8 mouse cellular contexts compared by ENCODE assay signal in the genomic region with DNA sequence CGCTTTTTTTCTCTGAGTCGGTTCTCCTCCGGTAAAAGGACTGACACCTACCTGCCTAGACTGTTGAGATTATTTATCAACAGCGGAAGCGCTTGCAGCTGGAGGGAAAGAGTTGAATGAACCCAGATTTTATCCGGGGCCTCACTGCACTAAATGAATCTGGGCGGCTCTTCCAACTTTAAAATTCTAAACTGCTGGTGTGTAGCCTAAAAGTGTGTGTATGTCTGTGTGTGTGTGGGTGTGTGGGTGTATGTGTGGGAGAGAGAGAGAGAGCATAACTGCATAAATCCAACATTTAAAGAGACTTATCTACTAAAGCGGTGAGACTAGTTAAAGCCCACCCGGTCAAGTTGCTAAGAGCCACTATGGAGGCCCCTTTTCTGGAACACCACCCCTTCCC. TPM values are rescaled to one million over a fixed set of nuclear protein-coding genes. Genes with fewer than 3 reads are reported as not detected.
DNase-seq lines count a peak whose midpoint lies in the region; ATAC-seq and TF ChIP-seq lines count a peak whose summit lies in the region.

No protein-coding gene starts in this region.

- peak overlapping the region; percentile 63; the same call in 1 of the 2 replicates for H3K27ac ChIP-seq in kidney, postnatal 0 days
- peak overlapping the region; percentile 83 for H3K27ac ChIP-seq in brown adipose tissue, adult 24 weeks (replicated peaks; ENCODE audit: low read depth, low read length)
- H3K27ac ChIP-seq in hindbrain, embryonic 12.5 days: peak overlapping the region; percentile 64
- 0 out of 2 replicates have a peak overlapping the region, but pooled peaks have one; percentile 21 for H3K27ac ChIP-seq in midbrain, embryonic 12.5 days (replicated peaks)

- no peaks in the 10 kb centered on the region for H3K36me3 ChIP-seq in kidney, postnatal 0 days (ENCODE audit: insufficient read depth, low read length)
- peaks cover 7% of the 10 kb centered on the region; the same call in 1 of the 2 replicates for H3K36me3 ChIP-seq in hindbrain, embryonic 12.5 days
- H3K36me3 ChIP-seq in midbrain, embryonic 12.5 days: peaks cover 10% of the 10 kb centered on the region; the same call in 1 of the 2 replicates

- WGBS in kidney, postnatal 0 days: 20% methylated on average over 9 of the region's 9 CpGs
- WGBS in hindbrain, embryonic 12.5 days: 27% methylated on average over 9 of the region's 9 CpGs
- WGBS in midbrain, embryonic 12.5 days: 28% methylated on average over 9 of the region's 9 CpGs

- no peaks in the 10 kb centered on the region for H3K9me3 ChIP-seq in kidney, postnatal 0 days (replicated peaks; ENCODE audit: low read length)
- H3K9me3 ChIP-seq in hindbrain, embryonic 12.5 days (replicated peaks): no peaks in the 10 kb centered on the region
- no peaks in the 10 kb centered on the region for H3K9me3 ChIP-seq in midbrain, embryonic 12.5 days

- peak overlapping the region; percentile 63 for H3K9ac ChIP-seq in kidney, postnatal 0 days (ENCODE audit: low read depth, low read length)
- H3K9ac ChIP-seq in hindbrain, embryonic 12.5 days: peak overlapping the region; percentile 67
- H3K9ac ChIP-seq in midbrain, embryonic 12.5 days (replicated peaks): peak overlapping the region; percentile 55

- ATAC-seq in kidney, postnatal 0 days (replicated peaks; ENCODE audit: low FRiP score, low read depth): no peak
- no peak for ATAC-seq in hindbrain, embryonic 12.5 days (ENCODE audit: low FRiP score)
- ATAC-seq in midbrain, embryonic 12.5 days (ENCODE audit: low FRiP score, low read depth): no peak

- H3K27me3 ChIP-seq in kidney, postnatal 0 days (ENCODE audit: insufficient read depth, low read length): no peaks in the 10 kb centered on the region
- H3K27me3 ChIP-seq in hindbrain, embryonic 12.5 days: no peaks in the 10 kb centered on the region
- no peaks in the 10 kb centered on the region for H3K27me3 ChIP-seq in midbrain, embryonic 12.5 days

- peak overlapping the region; percentile 68 for H3K4me2 ChIP-seq in kidney, postnatal 0 days (ENCODE audit: low read length)
- H3K4me2 ChIP-seq in hindbrain, embryonic 12.5 days (replicated peaks): peak overlapping the region; percentile 85
- H3K4me2 ChIP-seq in midbrain, embryonic 12.5 days (replicated peaks): peak overlapping the region; percentile 53

- peak overlapping the region; percentile 85 for H3K4me3 ChIP-seq in kidney, postnatal 0 days (replicated peaks; ENCODE audit: low read depth, low read length)
- peak overlapping the region; percentile 77 for H3K4me3 ChIP-seq in brown adipose tissue, adult 24 weeks (ENCODE audit: insufficient read depth, low read depth, low read length)
- peak overlapping the region; percentile 91 for H3K4me3 ChIP-seq in hindbrain, embryonic 12.5 days
- H3K4me3 ChIP-seq in midbrain, embryonic 12.5 days: peak overlapping the region; percentile 70

- no peak for TF ChIP-seq CTCF in kidney, postnatal 0 days (IDR thresholded peaks at IDR 0.05; ENCODE audit: low read depth)

- DNase-seq in kidney, postnatal 0 days (ENCODE audit: low spot score): no peak
- DNase-seq in kidney, adult 11 months: no peak
- no peak for DNase-seq in Muller cell, postnatal 12 days (ENCODE audit: inconsistent ontology term)
- DNase-seq in layer of hippocampus, adult 8-10 months (ENCODE audit: low spot score in 2 of 2): no peak
- no peak for DNase-seq in thymus, adult 18-20 months

- 0 out of 2 replicates have a peak, but pooled peaks cover 4% of the 10 kb centered on the region for H3K4me1 ChIP-seq in kidney, postnatal 0 days (replicated peaks; ENCODE audit: insufficient read depth, low read length)
- 0 out of 2 replicates have a peak, but pooled peaks cover 2% of the 10 kb centered on the region for H3K4me1 ChIP-seq in brown adipose tissue, adult 24 weeks (ENCODE audit: control insufficient read depth, insufficient read depth, insufficient read length, low read length)
- peaks cover 20% of the 10 kb centered on the region for H3K4me1 ChIP-seq in hindbrain, embryonic 12.5 days
- H3K4me1 ChIP-seq in midbrain, embryonic 12.5 days: peaks cover 16% of the 10 kb centered on the region

RNA-seq across cellular contexts. Expression of a gene that starts 0.7 kb away (rescaled TPM):
- polyA plus RNA-seq in kidney, postnatal 0 days (2015; fragmentation: Nextera tagmentation; extraction: Ambion mirVana): 13.2 and 14.1 TPM in 2 replicates
- 2.7 and 3.6 TPM in 2 replicates for polyA plus RNA-seq in brown adipose tissue, adult 24 weeks (2012; ENCODE audit: insufficient read depth, insufficient read length, missing spikeins)
- 29.8 and 30.6 TPM in 2 replicates for polyA plus RNA-seq in hindbrain, embryonic 12.5 days (2016; fragmentation: Nextera tagmentation; extraction: Ambion mirVana)
- 29.2 and 29.4 TPM in 2 replicates for polyA plus RNA-seq in midbrain, embryonic 12.5 days (2016; fragmentation: Nextera tagmentation; extraction: Ambion mirVana)
- 100 to 1,000 TPM in 1 of 4 experiments, 10 to 100 TPM in 3; 79.9 to 100 (median 95.9) TPM for total RNA-seq in layer of hippocampus, adult 8-10 months (2022)

RNA-seq across cellular contexts. Expression of a gene that starts 44.0 kb away (rescaled TPM):
- 0.78 and 0.88 TPM in 2 replicates for polyA plus RNA-seq in kidney, postnatal 0 days (2015; fragmentation: Nextera tagmentation; extraction: Ambion mirVana)
- polyA plus RNA-seq in brown adipose tissue, adult 24 weeks (2012; ENCODE audit: insufficient read depth, insufficient read length, missing spikeins): not detected in 2 replicates
- polyA plus RNA-seq in hindbrain, embryonic 12.5 days (2016; fragmentation: Nextera tagmentation; extraction: Ambion mirVana): 0.74 and 1.2 TPM in 2 replicates
- polyA plus RNA-seq in midbrain, embryonic 12.5 days (2016; fragmentation: Nextera tagmentation; extraction: Ambion mirVana): 0.81 and 0.98 TPM in 2 replicates
- 10 to 100 TPM; 19.3 to 25.1 (median 24.3) TPM for total RNA-seq in layer of hippocampus, adult 8-10 months (2022)

Comparison
In these comparisons a context has a peak if more than half of its experiments do, and no peak if none do; other contexts are left out.
1. H3K27ac ChIP-seq: peak in every context shown above with its lines; median percentile 83 in brown adipose tissue, adult 24 weeks; 64 in hindbrain, embryonic 12.5 days; 63 in kidney, postnatal 0 days; 21 in midbrain, embryonic 12.5 days.